Mouse (Mus musculus) limb, embryonic 12.5 days (tissue): ENCODE measurements at regions not wholly inside any gene's neighbourhood (a gene's known extent, or its start where the extent isn't known, plus 50 kb on each side); places are given as distances from the start of the nearest gene placed in this dataset.

Experiments
- ATAC-seq: fragments of 200-750 bp; cut with Nextera tagmentation; 2 replicates; pipeline ENCODE4 v1.8.0; 2017; ENCODE audit warnings: low read depth, moderate TSS enrichment; ENCODE audit not compliant: insufficient number of reproducible peaks, insufficient read depth, low FRiP score, low TSS enrichment
- H3K27ac ChIP-seq: fragments of 300-500 bp; sonication (generic); 2 replicates; pipeline ENCODE4 v1.5.1; 2016; ENCODE audit warnings: mild to moderate bottlenecking, moderate library complexity
- H3K27me3 ChIP-seq: fragments of 300-500 bp; sonication (generic); 2 replicates; pipeline ENCODE4 v1.6.1; 2016; ENCODE audit warnings: mild to moderate bottlenecking, moderate library complexity
- H3K36me3 ChIP-seq: fragments of 300-500 bp; sonication (generic); 2 replicates; pipeline ENCODE4 v1.6.1; 2016; ENCODE audit warnings: mild to moderate bottlenecking, moderate library complexity
- H3K4me1 ChIP-seq: fragments of 300-500 bp; sonication (generic); replicated peaks from 2 replicates; pipeline ENCODE4 v1.6.1; 2016
- H3K4me2 ChIP-seq: fragments of 300-500 bp; sonication (generic); 2 replicates; pipeline ENCODE4 v1.6.1; 2016; ENCODE audit warnings: mild to moderate bottlenecking, moderate library complexity
- H3K4me3 ChIP-seq: fragments of 300-500 bp; sonication (generic); replicated peaks from 2 replicates; pipeline ENCODE4 v1.5.1; 2016; ENCODE audit warnings: mild to moderate bottlenecking
- H3K9ac ChIP-seq: fragments of 300-500 bp; sonication (generic); replicated peaks from 2 replicates; pipeline ENCODE4 v1.6.1; 2016; ENCODE audit warnings: mild to moderate bottlenecking, moderate library complexity
- H3K9me3 ChIP-seq: fragments of 300-500 bp; sonication (generic); 2 replicates; pipeline ENCODE4 v1.6.1; 2016; ENCODE audit warnings: mild to moderate bottlenecking, moderate library complexity
- WGBS: fragments of 180-500 bp; shearing (Covaris S2); methylation state at CpG from one replicate; pipeline ENCODE4 v1.1.7; 2016; 5-methylcytosine and 5-hydroxymethylcytosine counted together

DNA sequence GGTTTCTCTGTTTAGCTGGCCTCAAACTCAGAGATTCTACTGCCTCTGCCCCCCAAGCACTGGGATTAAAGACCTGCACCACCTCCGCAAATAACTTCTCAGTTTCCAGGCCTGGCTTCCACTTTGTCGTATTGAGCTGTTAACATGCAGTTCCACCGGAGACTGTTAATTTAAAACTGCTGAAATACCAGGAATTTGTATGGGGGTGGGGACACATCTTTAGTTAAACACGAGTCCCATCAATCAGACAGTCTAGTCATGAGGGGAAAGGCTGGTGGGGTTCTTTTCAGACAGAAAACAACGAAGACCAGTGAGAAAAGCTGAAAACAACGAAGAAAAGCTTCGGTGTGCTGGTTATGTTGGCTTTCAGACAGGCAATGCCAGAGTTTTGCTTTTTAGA is 227.5 kb downstream of the Csl start:
- no peaks in the 10 kb centered on the region for H3K36me3 ChIP-seq
- H3K27ac ChIP-seq, result 0 out of 2 replicates have a peak overlapping the region, but pooled peaks have one; percentile 13
- peaks cover 8% of the 10 kb centered on the region; the same call in 1 of the 2 replicates for H3K4me1 ChIP-seq
- H3K4me3 ChIP-seq, result no peak overlapping the region
- WGBS, result 42% methylated on average over 7 of the region's 7 CpGs
- no peaks in the 10 kb centered on the region for H3K27me3 ChIP-seq
- no peak for ATAC-seq
- no peak overlapping the region for H3K4me2 ChIP-seq
- H3K9ac ChIP-seq, result no peak overlapping the region
- no peaks in the 10 kb centered on the region for H3K9me3 ChIP-seq

- H3K9ac ChIP-seq, result no peak overlapping the region
- H3K27me3 ChIP-seq, result no peaks in the 10 kb centered on the region
- peaks cover 8% of the 10 kb centered on the region; the same call in 1 of the 2 replicates for H3K4me1 ChIP-seq
- no peak overlapping the region for H3K4me3 ChIP-seq
- no peaks in the 10 kb centered on the region for H3K36me3 ChIP-seq
- no peak overlapping the region for H3K27ac ChIP-seq
- H3K9me3 ChIP-seq, result no peaks in the 10 kb centered on the region
- H3K4me2 ChIP-seq, result no peak overlapping the region
- no peak for ATAC-seq
- WGBS, result 27% methylated on average over 3 of the region's 3 CpGs
Measured at GRCm38 (mm10) chr10:99532697-99533119, 226.8 kb downstream of the Csl start.

- H3K9me3 ChIP-seq, result no peaks in the 10 kb centered on the region
- no peaks in the 10 kb centered on the region for H3K27me3 ChIP-seq
- H3K27ac ChIP-seq, result no peak overlapping the region
- no peak overlapping the region for H3K9ac ChIP-seq
- H3K4me1 ChIP-seq, result peaks cover 8% of the 10 kb centered on the region; the same call in 1 of the 2 replicates
- 77% methylated on average over 4 of the region's 4 CpGs for WGBS
- no peak overlapping the region for H3K4me2 ChIP-seq
- H3K4me3 ChIP-seq, result no peak overlapping the region
- no peaks in the 10 kb centered on the region for H3K36me3 ChIP-seq
- no peak for ATAC-seq
Measured at GRCm38 (mm10) chr10:99533468-99533867, 226.0 kb downstream of the Csl start.

DNA sequence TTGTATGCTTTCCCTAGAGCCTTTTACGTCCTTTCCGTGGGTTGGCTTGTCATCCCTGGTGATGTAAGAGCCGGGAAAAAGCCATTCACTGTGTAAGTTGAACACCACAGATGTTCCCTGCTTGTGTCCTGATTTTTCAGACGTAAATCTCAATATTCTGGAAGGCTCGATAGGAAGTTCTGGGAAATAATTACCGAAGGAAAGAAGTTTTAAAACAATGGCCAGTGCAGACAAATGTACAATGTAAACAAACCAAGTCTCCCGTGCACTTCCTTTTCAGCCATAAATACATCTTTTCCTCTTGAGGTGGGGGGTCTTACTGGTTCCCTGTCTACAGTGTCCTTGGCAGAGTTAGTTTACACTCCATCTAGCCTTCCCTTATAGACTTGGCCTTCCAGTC is 225.2 kb downstream of the Csl start:
- 74% methylated on average over 7 of the region's 7 CpGs for WGBS

DNA sequence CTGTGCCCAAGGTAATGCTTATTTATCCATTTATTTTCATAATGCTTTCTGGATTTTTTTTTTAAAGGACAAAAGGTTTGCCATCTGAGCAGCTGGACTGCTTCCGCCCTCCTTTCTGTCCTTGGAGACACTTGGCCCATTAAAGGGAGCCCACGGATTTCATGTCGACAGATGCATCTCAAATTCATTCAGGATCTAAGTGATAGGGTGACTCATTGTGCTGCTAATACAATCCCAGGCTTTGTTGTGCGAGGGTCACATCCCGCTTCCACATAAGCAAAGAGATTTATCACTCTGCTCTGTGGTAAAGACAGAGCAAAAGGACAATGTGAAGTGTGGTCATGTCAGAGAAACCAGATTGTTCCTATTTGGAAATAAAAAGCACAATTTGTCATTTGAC is 220.8 kb downstream of the Csl start:
- Histone ChIP-seq H3K27me3 (no peaks in the 10 kb centered on the region), H3K4me3 (no peak overlapping the region), H3K27ac (no peak overlapping the region), H3K4me2 (no peak overlapping the region), H3K9me3 (no peaks in the 10 kb centered on the region), H3K9ac (no peak overlapping the region), H3K4me1 (no peaks in the 10 kb centered on the region), H3K36me3 (no peaks in the 10 kb centered on the region)
- WGBS, result 68% methylated on average over 5 of the region's 5 CpGs
- ATAC-seq, result no peak

More for the DNA sequence above, 225.2 kb downstream of the Csl start:
- Histone ChIP-seq H3K27ac (no peak overlapping the region), H3K4me2 (no peak overlapping the region), H3K36me3 (no peaks in the 10 kb centered on the region), H3K9ac (no peak overlapping the region), H3K4me3 (no peak overlapping the region), H3K27me3 (no peaks in the 10 kb centered on the region), H3K9me3 (no peaks in the 10 kb centered on the region), H3K4me1 (peaks cover 8% of the 10 kb centered on the region; the same call in 1 of the 2 replicates)
- no peak for ATAC-seq

- Histone ChIP-seq H3K4me3 (no peak overlapping the region), H3K4me1 (peaks cover 19% of the 10 kb centered on the region), H3K9ac (no peak overlapping the region), H3K27me3 (no peaks in the 10 kb centered on the region), H3K27ac (no peak overlapping the region), H3K4me2 (no peak overlapping the region), H3K36me3 (no peaks in the 10 kb centered on the region), H3K9me3 (peaks cover 4% of the 10 kb centered on the region; the same call in 1 of the 2 replicates)
- WGBS, result 80% methylated on average over 4 of the region's 4 CpGs
- no peak for ATAC-seq
Measured at GRCm38 (mm10) chr10:99552373-99552772, 207.1 kb downstream of the Csl start.

DNA sequence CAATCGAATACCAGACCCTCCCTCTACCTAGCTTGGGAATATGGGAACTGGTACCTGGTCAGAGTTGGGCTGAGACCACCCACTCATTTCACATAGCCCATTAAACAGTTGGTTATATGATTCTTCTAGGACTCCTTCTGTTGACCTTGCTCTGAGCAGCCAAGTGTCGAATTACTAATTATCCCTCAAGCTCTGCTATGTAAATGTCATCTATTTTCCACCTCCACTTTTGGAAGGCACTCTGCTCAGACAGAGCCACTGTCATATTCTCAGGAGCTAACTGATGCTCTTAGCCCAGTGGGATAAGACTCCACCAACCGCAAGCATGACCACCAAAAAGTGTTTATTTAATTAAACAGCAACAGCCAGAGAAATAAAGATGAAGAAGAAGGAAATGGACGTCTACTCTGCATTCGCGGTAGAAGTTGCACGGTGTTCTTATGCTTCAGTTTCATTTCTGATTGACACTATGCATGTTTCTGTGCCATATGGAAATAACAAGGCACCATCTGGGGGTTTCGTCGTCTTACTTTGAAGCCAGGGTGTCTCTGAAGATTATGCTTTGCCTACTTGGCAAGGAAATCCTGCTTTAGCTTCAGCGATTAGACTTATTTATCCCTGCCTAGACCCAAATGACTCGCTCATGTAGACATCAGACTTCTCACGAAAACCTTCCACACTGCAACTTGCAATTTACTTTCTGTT is 206.5 kb downstream of the Csl start:
- no peak overlapping the region for H3K27ac ChIP-seq

DNA sequence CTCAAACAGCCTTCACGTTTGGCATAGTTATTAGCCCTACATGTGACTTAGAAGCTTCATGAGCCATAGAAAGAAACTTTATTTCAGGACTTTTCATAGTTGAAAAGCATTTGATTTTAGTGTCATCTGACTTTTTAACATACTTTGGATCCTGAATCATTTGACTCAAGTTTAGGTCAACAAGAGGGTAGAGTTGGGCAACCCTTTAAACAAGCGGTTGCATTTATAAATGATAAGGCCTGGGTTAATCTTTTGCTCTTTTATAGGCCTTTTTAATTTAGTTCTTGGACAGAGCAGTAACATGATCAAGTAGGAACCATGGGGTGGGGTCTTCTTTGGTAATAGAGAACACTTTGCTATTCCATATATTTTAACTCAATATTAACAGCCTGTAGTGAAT is 204.4 kb downstream of the Csl start:
- WGBS, result 86% methylated on average over 2 of the region's 2 CpGs

More for the DNA sequence above, 206.5 kb downstream of the Csl start:
- peaks cover 19% of the 10 kb centered on the region for H3K4me1 ChIP-seq
- no peak for ATAC-seq
- no peak overlapping the region for H3K4me2 ChIP-seq
- H3K27me3 ChIP-seq, result no peaks in the 10 kb centered on the region
- H3K9me3 ChIP-seq, result peaks cover 4% of the 10 kb centered on the region; the same call in 1 of the 2 replicates
- 83% methylated on average over 12 of the region's 12 CpGs for WGBS
- H3K36me3 ChIP-seq, result no peaks in the 10 kb centered on the region
- no peak overlapping the region for H3K4me3 ChIP-seq
- H3K9ac ChIP-seq, result no peak overlapping the region

DNA sequence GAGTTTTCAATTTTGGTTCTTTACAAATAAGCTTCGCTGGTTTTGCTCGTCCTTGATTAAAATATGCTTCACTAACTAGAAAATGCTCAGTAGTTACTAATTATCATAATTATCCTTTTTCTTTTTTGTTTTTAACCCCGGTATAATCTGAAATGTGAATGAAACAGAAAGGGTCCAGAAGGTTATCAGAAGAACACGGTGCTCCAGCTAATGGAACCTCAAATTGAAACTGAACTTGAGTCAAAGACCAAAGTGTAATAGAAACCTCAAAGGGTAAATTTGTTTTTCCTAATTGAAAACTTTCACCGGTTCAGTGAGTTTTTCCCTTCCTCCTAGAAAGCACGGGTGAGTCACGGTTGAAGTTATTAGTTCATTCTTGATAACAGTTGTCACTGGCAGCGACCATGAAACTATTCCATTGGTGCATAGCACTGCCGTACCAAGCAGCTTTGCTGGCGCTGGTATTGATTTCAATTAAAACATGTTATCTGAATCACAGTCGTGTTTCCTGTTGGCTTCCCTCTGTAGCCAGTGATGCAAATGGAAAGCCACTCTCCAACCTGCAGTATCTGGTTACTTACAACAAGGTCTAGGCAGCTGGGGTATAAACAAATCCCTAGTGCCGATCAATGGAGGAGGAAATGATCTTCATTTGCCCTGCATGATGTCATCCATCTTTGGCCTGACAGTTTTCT is 203.7 kb downstream of the Csl start:
- no peak overlapping the region for H3K27ac ChIP-seq

More for the DNA sequence above, 204.4 kb downstream of the Csl start:
- Histone ChIP-seq H3K36me3 (no peaks in the 10 kb centered on the region), H3K9ac (no peak overlapping the region), H3K27ac (no peak overlapping the region), H3K9me3 (peaks cover 4% of the 10 kb centered on the region; the same call in 1 of the 2 replicates), H3K4me2 (no peak overlapping the region), H3K4me1 (peaks cover 19% of the 10 kb centered on the region), H3K4me3 (no peak overlapping the region), H3K27me3 (no peaks in the 10 kb centered on the region)
- ATAC-seq, result no peak

GRCm38 (mm10) chr10:99556353-99557036 is 203.0 kb downstream of the Csl start:
- peak overlapping the region; percentile 9; the same call in 1 of the 2 replicates for H3K4me2 ChIP-seq
- no peaks in the 10 kb centered on the region for H3K27me3 ChIP-seq
- H3K9ac ChIP-seq, result no peak overlapping the region
- no peak overlapping the region for H3K27ac ChIP-seq
- H3K4me3 ChIP-seq, result no peak overlapping the region
- no peak for ATAC-seq
- H3K9me3 ChIP-seq, result 0 out of 2 replicates have a peak, but pooled peaks cover under 1% of the 10 kb centered on the region
- peaks cover 19% of the 10 kb centered on the region for H3K4me1 ChIP-seq
- 32% methylated on average over 11 of the region's 11 CpGs for WGBS
- no peaks in the 10 kb centered on the region for H3K36me3 ChIP-seq

More for the DNA sequence above, 203.7 kb downstream of the Csl start:
- ATAC-seq, result no peak
- H3K27me3 ChIP-seq, result no peaks in the 10 kb centered on the region
- no peak overlapping the region for H3K4me2 ChIP-seq
- H3K4me1 ChIP-seq, result peaks cover 19% of the 10 kb centered on the region
- no peak overlapping the region for H3K4me3 ChIP-seq
- H3K9ac ChIP-seq, result no peak overlapping the region
- peaks cover 4% of the 10 kb centered on the region; the same call in 1 of the 2 replicates for H3K9me3 ChIP-seq
- WGBS, result 66% methylated on average over 12 of the region's 12 CpGs
- H3K36me3 ChIP-seq, result no peaks in the 10 kb centered on the region

GRCm38 (mm10) chr10:99558656-99559055 is 200.8 kb downstream of the Csl start:
- Histone ChIP-seq H3K9me3 (no peaks in the 10 kb centered on the region), H3K4me1 (peaks cover 13% of the 10 kb centered on the region; the same call in 1 of the 2 replicates), H3K27me3 (no peaks in the 10 kb centered on the region), H3K36me3 (no peaks in the 10 kb centered on the region), H3K4me2 (no peak overlapping the region), H3K9ac (no peak overlapping the region), H3K27ac (no peak overlapping the region), H3K4me3 (no peak overlapping the region)
- 90% methylated on average over 5 of the region's 5 CpGs for WGBS
- ATAC-seq, result no peak
